Mouse (Mus musculus): ENCODE data around the gene Gm49354. TPM values are rescaled to one million over a fixed set of nuclear protein-coding genes. Genes with fewer than 3 reads are reported as not detected.
"Not testable (repeated sequence)": the region's sequence is repeated elsewhere in the genome, so short reads cannot be mapped to it uniquely, and the experiment has no call there.

The Gm49354 gene
- total RNA-seq, 2 experiments from 2014 or later = 217 TPM; not detected in 1

DNA sequence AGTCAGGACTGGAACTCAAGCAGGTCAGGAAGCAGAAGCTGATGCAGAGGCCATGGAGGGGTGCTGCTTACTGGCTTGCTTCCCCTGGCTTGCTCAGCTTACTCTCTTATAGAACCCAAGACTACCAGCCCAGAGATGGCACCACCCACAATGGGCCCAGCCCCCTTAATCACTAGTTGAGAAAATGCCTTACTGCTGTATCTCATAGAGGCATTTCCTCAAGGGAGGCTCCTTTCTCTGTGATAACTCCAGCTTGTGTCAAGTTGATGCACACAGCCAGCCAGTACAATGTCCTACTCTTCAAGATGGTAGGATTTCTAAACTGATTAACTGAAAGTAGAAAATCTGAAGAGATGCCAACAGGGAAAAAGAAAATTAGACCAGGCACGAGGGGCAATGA, 60.0 kb downstream of the Gm49354 start:
- ATAC-seq (replicated peaks; ENCODE audit: low FRiP score, poor library complexity, severe bottlenecking) = not testable (repeated sequence)

DNA sequence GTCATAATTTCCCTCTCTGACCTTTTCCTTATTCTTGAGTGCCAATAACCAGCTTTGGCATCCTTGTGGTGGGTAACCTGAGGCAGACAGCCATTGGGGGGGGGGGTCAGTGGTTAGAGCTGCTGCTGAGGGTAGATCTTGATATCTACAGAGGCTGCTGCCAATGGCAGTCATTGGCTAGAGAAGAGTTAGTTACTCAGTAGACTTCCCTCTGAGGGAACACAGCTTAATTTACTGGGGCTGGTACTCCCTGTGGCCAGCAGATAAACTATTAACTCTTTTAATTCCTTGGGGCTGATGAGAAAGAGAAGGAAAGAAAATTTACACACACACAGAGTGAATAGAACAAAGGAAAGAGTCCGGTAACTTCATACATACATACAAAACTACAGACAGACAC, 62.6 kb downstream of the Gm49354 start:
- ATAC-seq (replicated peaks; ENCODE audit: low FRiP score, poor library complexity, severe bottlenecking) = no peak

DNA sequence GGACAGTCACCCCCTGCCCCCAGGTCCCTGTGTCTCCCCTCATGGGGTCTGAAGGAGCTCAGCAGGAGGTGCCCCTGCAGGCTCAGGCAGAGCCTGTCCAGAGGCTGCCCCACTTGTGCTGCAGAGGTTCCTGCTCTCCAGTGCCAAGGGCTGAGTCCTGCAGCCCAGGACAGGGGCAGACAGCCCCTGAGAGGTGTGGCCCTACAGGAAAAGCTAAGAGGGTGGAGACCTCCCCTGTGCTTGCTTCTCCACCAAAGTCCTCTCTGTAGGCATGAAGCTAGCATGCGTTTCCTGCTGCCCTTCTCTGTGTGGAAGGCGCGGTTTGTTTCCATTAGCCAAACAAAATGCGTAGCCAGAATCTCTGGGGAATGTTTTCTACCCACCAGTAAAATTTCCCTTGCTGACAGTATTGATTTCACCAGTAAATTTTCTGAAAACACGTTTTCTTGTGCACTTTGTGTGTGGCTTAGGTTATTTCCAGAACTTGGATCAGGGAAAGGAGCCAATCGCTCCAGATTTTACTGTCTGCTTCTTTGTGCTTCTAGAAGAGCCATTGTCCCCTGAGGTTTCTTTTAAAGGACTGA, 63.1 kb downstream of the Gm49354 start:
- not testable (repeated sequence) for ATAC-seq (replicated peaks; ENCODE audit: low FRiP score, poor library complexity, severe bottlenecking)

DNA sequence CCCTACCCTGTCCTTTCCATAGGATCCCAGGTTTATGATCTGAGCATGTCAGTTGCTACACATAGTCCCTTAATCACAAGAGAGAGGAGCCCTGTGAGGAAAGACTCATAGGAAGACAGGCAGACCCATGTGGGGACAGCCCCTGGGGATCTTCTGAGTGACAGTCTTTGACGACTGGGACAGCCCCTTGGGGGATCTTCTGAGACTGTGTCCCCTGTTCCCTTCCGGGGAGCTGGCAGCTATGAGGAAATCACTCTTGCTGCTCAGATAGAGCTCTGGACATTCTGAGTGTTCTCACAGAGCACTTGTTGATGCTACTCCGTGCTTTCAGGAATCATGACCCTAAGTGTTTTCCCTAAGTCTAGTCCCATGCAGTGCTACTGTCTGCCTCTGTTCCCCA, 68.3 kb downstream of the Gm49354 start:
- ATAC-seq (replicated peaks; ENCODE audit: low FRiP score, poor library complexity, severe bottlenecking) = no peak

DNA sequence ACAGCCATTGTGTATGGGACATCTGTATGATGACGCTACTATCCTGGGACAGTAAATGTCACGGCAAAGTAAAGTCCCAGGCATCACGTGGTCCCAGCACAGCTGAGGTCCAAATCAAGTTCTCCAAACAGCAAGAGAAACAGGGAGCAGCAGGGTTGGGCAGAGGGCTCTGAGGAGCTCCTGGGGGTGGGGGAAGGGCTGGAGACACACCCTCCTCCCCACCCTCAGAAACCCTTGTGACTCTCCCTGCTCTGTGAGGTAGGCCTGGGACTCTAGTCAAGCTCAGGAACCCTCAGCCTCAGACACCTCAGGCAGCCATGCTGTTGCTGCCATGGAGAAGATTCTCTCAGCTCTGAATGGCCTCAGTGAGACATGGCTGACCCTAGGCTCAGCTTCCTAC, 70.1 kb downstream of the Gm49354 start, which contains the start of gene Spata31d1b:
Gene Spata31d1b, plus strand, starts transcription at position 301 of the 400 bp plus-strand sequence.
- not testable (repeated sequence) for ATAC-seq (replicated peaks; ENCODE audit: low FRiP score, poor library complexity, severe bottlenecking)

DNA sequence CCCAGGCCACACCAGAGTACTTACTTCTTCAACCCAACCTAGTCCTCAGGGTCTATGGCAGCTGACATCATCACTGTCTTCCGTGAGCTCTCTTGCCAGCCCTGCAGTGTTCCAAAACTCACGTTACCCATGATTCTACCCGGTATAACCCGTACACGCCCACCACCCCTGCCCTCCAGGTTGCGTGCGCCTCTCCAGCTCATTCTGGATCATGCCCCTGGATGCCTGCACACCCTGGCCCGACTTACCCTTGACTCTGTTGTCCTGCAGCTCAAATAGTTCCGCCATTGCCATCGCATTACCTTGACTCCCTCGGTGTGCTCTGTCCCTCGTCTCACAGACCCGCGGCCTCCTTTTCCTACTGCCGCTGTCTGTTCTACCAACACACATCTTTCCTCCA, 71.8 kb downstream of the Gm49354 start, which contains the start of gene Spata31d1a:
Gene Spata31d1a, minus strand, starts transcription at position 101 of the 400 bp plus-strand sequence.
- ATAC-seq (replicated peaks; ENCODE audit: low FRiP score, poor library complexity, severe bottlenecking) = no peak

Other genes starting within 250 kb of the Gm49354 start
- gene Agtpbp1, start 197.0 kb downstream of the Gm49354 start, total RNA-seq (2015; ENCODE audit: low replicate concordance) = 35.7 and 83.4 TPM in 2 replicates
- gene Agtpbp1, start 197.0 kb downstream of the Gm49354 start, total RNA-seq (2017; ENCODE audit: low replicate concordance) = 45.5 and 71.2 TPM in 2 replicates
- gene Naa35, start 197.0 kb downstream of the Gm49354 start, total RNA-seq (2015; ENCODE audit: low replicate concordance) = 23.8 and 28.5 TPM in 2 replicates
- 47.2 and 53.1 TPM in 2 replicates for gene Naa35, start 197.0 kb downstream of the Gm49354 start, total RNA-seq (2017; ENCODE audit: low replicate concordance)
- gene Golm1, start 106.4 kb downstream of the Gm49354 start, total RNA-seq (2015; ENCODE audit: low replicate concordance) = 45.0 and 46.1 TPM in 2 replicates
- gene Golm1, start 106.4 kb downstream of the Gm49354 start, total RNA-seq (2017; ENCODE audit: low replicate concordance) = 78.4 and 80.5 TPM in 2 replicates
- not detected in 2 replicates for gene 4921517D22Rik, start 88.1 kb downstream of the Gm49354 start, total RNA-seq (2015; ENCODE audit: low replicate concordance)
- gene 4921517D22Rik, start 88.1 kb downstream of the Gm49354 start, total RNA-seq (2017; ENCODE audit: low replicate concordance) = not detected in 2 replicates
- not detected in 2 replicates for gene Spata31d1a, start 71.9 kb downstream of the Gm49354 start, total RNA-seq (2015; ENCODE audit: low replicate concordance)
- gene Spata31d1a, start 71.9 kb downstream of the Gm49354 start, total RNA-seq (2017; ENCODE audit: low replicate concordance) = not detected in 2 replicates
- gene Spata31d1b, start 70.0 kb downstream of the Gm49354 start, total RNA-seq (2015; ENCODE audit: low replicate concordance) = not detected in 2 replicates
- gene Spata31d1b, start 70.0 kb downstream of the Gm49354 start, total RNA-seq (2017; ENCODE audit: low replicate concordance) = not detected in 2 replicates
- gene Spata31d1d, start 50.5 kb downstream of the Gm49354 start, total RNA-seq (2015; ENCODE audit: low replicate concordance) = not detected in 2 replicates
- gene Spata31d1d, start 50.5 kb downstream of the Gm49354 start, total RNA-seq (2017; ENCODE audit: low replicate concordance) = not detected in 2 replicates
- gene 1700014D04Rik, start 35.5 kb downstream of the Gm49354 start, total RNA-seq (2015; ENCODE audit: low replicate concordance) = 2.9 and 3.2 TPM in 2 replicates
- gene 1700014D04Rik, start 35.5 kb downstream of the Gm49354 start, total RNA-seq (2017; ENCODE audit: low replicate concordance) = 0.13 TPM in 1 of 2 replicates, not detected in the other
- gene Isca1, start 12.4 kb downstream of the Gm49354 start, total RNA-seq (2015; ENCODE audit: low replicate concordance) = 543 and 663 TPM in 2 replicates
- 331 and 419 TPM in 2 replicates for gene Isca1, start 12.4 kb downstream of the Gm49354 start, total RNA-seq (2017; ENCODE audit: low replicate concordance)
- 459 and 492 TPM in 2 replicates for gene Tut7, start 40.9 kb upstream of the Gm49354 start, total RNA-seq (2015; ENCODE audit: low replicate concordance)
- 561 and 620 TPM in 2 replicates for gene Tut7, start 40.9 kb upstream of the Gm49354 start, total RNA-seq (2017; ENCODE audit: low replicate concordance)

Measured in erythroid progenitor cell, adult 5-6 weeks (primary cell).